Mouse (Mus musculus): ENCODE results near the gene Plekhg1. TPM values are rescaled to one million over a fixed set of nuclear protein-coding genes. Genes with fewer than 3 reads are reported as not detected.

Plekhg1 gene
- polyA plus RNA-seq, 1 experiment from 2014 or later: 16.1 TPM

DNA sequence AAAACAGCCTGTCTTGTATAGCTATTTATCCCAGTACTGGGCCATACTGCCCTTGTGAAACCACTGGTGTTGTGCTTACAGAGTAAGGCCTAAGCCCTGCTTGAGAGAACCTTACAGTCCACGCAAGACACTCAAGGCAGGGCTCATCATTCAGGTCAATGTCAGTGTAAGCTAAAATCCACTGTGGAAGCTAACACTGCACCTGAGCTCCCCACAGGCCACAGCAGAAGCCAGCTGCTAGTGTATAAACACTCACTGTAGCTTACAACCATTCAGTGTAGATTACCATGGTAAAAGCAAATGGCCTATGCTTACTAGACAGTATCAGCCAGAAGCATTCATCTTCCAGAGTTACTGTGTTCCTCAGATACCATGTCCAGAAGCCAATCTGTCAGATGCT, 90.5 kb downstream of the Plekhg1 start:
- no peaks in the 10 kb centered on the region for H3K36me3 ChIP-seq
- no peak for ATAC-seq (ENCODE audit: insufficient number of reproducible peaks, insufficient read depth, low FRiP score, low TSS enrichment, low read depth)
- H3K27ac ChIP-seq: no peak overlapping the region
- peaks cover 44% of the 10 kb centered on the region for H3K4me1 ChIP-seq (replicated peaks)
- WGBS: 97% methylated on average over 1 of the region's 1 CpGs
- H3K4me3 ChIP-seq (replicated peaks): no peak overlapping the region
- H3K27me3 ChIP-seq: peaks cover 10% of the 10 kb centered on the region
- H3K9ac ChIP-seq (replicated peaks): no peak overlapping the region
- H3K9me3 ChIP-seq: no peaks in the 10 kb centered on the region
- no peak overlapping the region for H3K4me2 ChIP-seq

GRCm38 (mm10) chr10:3831597-3832351, 91.6 kb downstream of the Plekhg1 start:
- no peak overlapping the region for H3K4me3 ChIP-seq (replicated peaks)
- H3K36me3 ChIP-seq: no peaks in the 10 kb centered on the region
- H3K9ac ChIP-seq (replicated peaks): no peak overlapping the region
- ATAC-seq (ENCODE audit: insufficient number of reproducible peaks, insufficient read depth, low FRiP score, low TSS enrichment, low read depth): no peak
- no peak overlapping the region for H3K27ac ChIP-seq
- no peaks in the 10 kb centered on the region for H3K9me3 ChIP-seq
- H3K4me2 ChIP-seq: no peak overlapping the region
- H3K27me3 ChIP-seq: peaks cover 10% of the 10 kb centered on the region
- peaks cover 34% of the 10 kb centered on the region for H3K4me1 ChIP-seq (replicated peaks)
- WGBS: 66% methylated on average over 11 of the region's 11 CpGs

DNA sequence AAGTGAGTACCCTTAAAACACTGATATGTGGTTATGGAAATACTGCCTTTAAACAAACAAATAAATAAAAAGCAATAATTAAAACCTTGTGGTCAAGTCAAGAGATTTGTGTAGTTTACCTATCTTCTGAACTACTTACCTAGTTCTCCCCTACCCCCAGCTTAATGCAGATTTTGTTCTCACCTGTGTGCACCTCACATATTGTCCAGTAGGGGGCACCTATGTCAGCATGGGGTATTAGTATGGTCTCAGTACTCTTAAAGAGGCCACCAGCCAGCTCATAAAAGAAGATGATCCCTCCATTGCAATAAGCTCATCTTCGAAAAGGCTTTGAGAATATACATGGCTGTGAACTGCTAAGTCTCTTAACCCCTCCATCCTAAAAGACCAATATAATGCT, 93.9 kb downstream of the Plekhg1 start:
- H3K9me3 ChIP-seq: no peaks in the 10 kb centered on the region
- no peak overlapping the region for H3K4me3 ChIP-seq (replicated peaks)
- no peak overlapping the region for H3K4me2 ChIP-seq
- WGBS: 73% methylated on average over 1 of the region's 1 CpGs
- peaks cover 15% of the 10 kb centered on the region for H3K27me3 ChIP-seq
- H3K36me3 ChIP-seq: no peaks in the 10 kb centered on the region
- no peak for ATAC-seq (ENCODE audit: insufficient number of reproducible peaks, insufficient read depth, low FRiP score, low TSS enrichment, low read depth)
- H3K9ac ChIP-seq (replicated peaks): no peak overlapping the region
- H3K27ac ChIP-seq: no peak overlapping the region
- peaks cover 26% of the 10 kb centered on the region for H3K4me1 ChIP-seq (replicated peaks)

- ATAC-seq (ENCODE audit: insufficient number of reproducible peaks, insufficient read depth, low FRiP score, low TSS enrichment, low read depth): no peak
- Histone ChIP-seq H3K4me2 (no peak overlapping the region), H3K9ac (replicated peaks) (no peak overlapping the region), H3K4me3 (replicated peaks) (no peak overlapping the region), H3K27ac (no peak overlapping the region), H3K4me1 (replicated peaks) (peaks cover 19% of the 10 kb centered on the region), H3K36me3 (no peaks in the 10 kb centered on the region), H3K27me3 (peaks cover 15% of the 10 kb centered on the region), H3K9me3 (no peaks in the 10 kb centered on the region)
- WGBS: 73% methylated on average over 7 of the region's 7 CpGs
These were observed 94.5 kb downstream of the Plekhg1 start for GRCm38 (mm10) chr10:3834678-3835077.

- ATAC-seq (ENCODE audit: insufficient number of reproducible peaks, insufficient read depth, low FRiP score, low TSS enrichment, low read depth): no peak
- no peak overlapping the region for H3K4me3 ChIP-seq (replicated peaks)
- H3K27me3 ChIP-seq: peaks cover 15% of the 10 kb centered on the region
- no peak overlapping the region for H3K9ac ChIP-seq (replicated peaks)
- peaks cover 17% of the 10 kb centered on the region for H3K4me1 ChIP-seq (replicated peaks)
- H3K27ac ChIP-seq: no peak overlapping the region
- no peaks in the 10 kb centered on the region for H3K9me3 ChIP-seq
- H3K36me3 ChIP-seq: no peaks in the 10 kb centered on the region
- WGBS: 23% methylated on average over 10 of the region's 10 CpGs
- H3K4me2 ChIP-seq: no peak overlapping the region
These were observed 95.5 kb downstream of the Plekhg1 start for GRCm38 (mm10) chr10:3835616-3836015.

GRCm38 (mm10) chr10:3839748-3840432, 99.7 kb downstream of the Plekhg1 start:
- Histone ChIP-seq H3K27me3 (0 out of 2 replicates have a peak, but pooled peaks cover 5% of the 10 kb centered on the region), H3K4me3 (replicated peaks) (no peak overlapping the region), H3K4me2 (no peak overlapping the region), H3K9me3 (no peaks in the 10 kb centered on the region), H3K27ac (no peak overlapping the region), H3K9ac (replicated peaks) (no peak overlapping the region), H3K36me3 (no peaks in the 10 kb centered on the region), H3K4me1 (replicated peaks) (peaks cover 3% of the 10 kb centered on the region)
- no peak for ATAC-seq (ENCODE audit: insufficient number of reproducible peaks, insufficient read depth, low FRiP score, low TSS enrichment, low read depth)
- WGBS: 26% methylated on average over 6 of the region's 6 CpGs

DNA sequence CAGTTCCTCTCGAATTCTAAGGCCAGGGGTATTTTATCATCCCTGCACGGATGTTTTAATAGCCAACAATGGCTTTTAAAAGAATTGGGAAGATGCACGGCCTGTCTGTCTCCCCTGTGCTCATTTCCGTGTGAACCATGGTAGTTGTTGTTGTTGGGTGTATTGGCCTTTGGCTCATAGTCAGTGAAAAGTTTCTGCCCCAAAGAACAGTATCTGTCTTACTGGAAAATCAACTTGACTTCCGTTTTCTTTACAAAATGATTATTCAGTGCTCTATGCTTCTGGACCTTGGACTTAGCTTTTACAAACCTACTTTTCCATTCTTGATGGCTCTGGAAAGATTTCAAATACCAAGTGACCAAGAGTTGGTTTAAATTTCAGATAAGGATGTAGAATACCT, 104.3 kb downstream of the Plekhg1 start:
- Histone ChIP-seq H3K9me3 (no peaks in the 10 kb centered on the region), H3K4me1 (replicated peaks) (peaks cover 3% of the 10 kb centered on the region), H3K4me3 (replicated peaks) (no peak overlapping the region), H3K9ac (replicated peaks) (no peak overlapping the region), H3K36me3 (no peaks in the 10 kb centered on the region), H3K27me3 (no peaks in the 10 kb centered on the region), H3K27ac (no peak overlapping the region), H3K4me2 (no peak overlapping the region)
- 75% methylated on average over 5 of the region's 5 CpGs for WGBS
- ATAC-seq (ENCODE audit: insufficient number of reproducible peaks, insufficient read depth, low FRiP score, low TSS enrichment, low read depth): no peak

- ATAC-seq (ENCODE audit: insufficient number of reproducible peaks, insufficient read depth, low FRiP score, low TSS enrichment, low read depth): no peak
- no peaks in the 10 kb centered on the region for H3K27me3 ChIP-seq
These were observed 106.9 kb downstream of the Plekhg1 start for GRCm38 (mm10) chr10:3847021-3847420.

GRCm38 (mm10) chr10:3851461-3851860, 111.3 kb downstream of the Plekhg1 start:
- H3K9ac ChIP-seq (replicated peaks): no peak overlapping the region
- H3K27ac ChIP-seq: no peak overlapping the region; the same call in 1 of the 2 replicates
- 8% methylated on average over 2 of the region's 2 CpGs for WGBS
- no peak for ATAC-seq (ENCODE audit: insufficient number of reproducible peaks, insufficient read depth, low FRiP score, low TSS enrichment, low read depth)
- H3K9me3 ChIP-seq: peaks cover 7% of the 10 kb centered on the region; the same call in 1 of the 2 replicates
- no peaks in the 10 kb centered on the region; the same call in 1 of the 2 replicates for H3K36me3 ChIP-seq
- H3K4me2 ChIP-seq: no peak overlapping the region
- no peaks in the 10 kb centered on the region for H3K27me3 ChIP-seq
- peaks cover 8% of the 10 kb centered on the region; the same call in 1 of the 2 replicates for H3K4me1 ChIP-seq (replicated peaks)
- H3K4me3 ChIP-seq (replicated peaks): no peak overlapping the region

More at GRCm38 (mm10) chr10:3847021-3847420, 106.9 kb downstream of the Plekhg1 start:
- peaks cover 7% of the 10 kb centered on the region; the same call in 1 of the 2 replicates for H3K9me3 ChIP-seq
- WGBS: 65% methylated on average over 2 of the region's 2 CpGs
- H3K4me2 ChIP-seq: no peak overlapping the region
- no peaks in the 10 kb centered on the region; the same call in 1 of the 2 replicates for H3K36me3 ChIP-seq
- no peak overlapping the region for H3K27ac ChIP-seq
- H3K9ac ChIP-seq (replicated peaks): no peak overlapping the region
- peaks cover 8% of the 10 kb centered on the region; the same call in 1 of the 2 replicates for H3K4me1 ChIP-seq (replicated peaks)
- H3K4me3 ChIP-seq (replicated peaks): no peak overlapping the region

- no peak overlapping the region for H3K4me3 ChIP-seq (replicated peaks)
- no peak overlapping the region for H3K27ac ChIP-seq
- H3K4me2 ChIP-seq: no peak overlapping the region
- H3K4me1 ChIP-seq (replicated peaks): peaks cover 8% of the 10 kb centered on the region; the same call in 1 of the 2 replicates
- no peaks in the 10 kb centered on the region for H3K27me3 ChIP-seq
- peaks cover 7% of the 10 kb centered on the region; the same call in 1 of the 2 replicates for H3K9me3 ChIP-seq
- 90% methylated on average over 3 of the region's 3 CpGs for whole genome bisulfite sequencing
- H3K36me3 ChIP-seq: no peaks in the 10 kb centered on the region; the same call in 1 of the 2 replicates
- ATAC-seq (ENCODE audit: insufficient number of reproducible peaks, insufficient read depth, low FRiP score, low TSS enrichment, low read depth): 0 out of 2 replicates have a peak, but pooled peaks have one; percentile 15
- H3K9ac ChIP-seq (replicated peaks): no peak overlapping the region
These were observed 112.6 kb downstream of the Plekhg1 start for GRCm38 (mm10) chr10:3852733-3853132.

DNA sequence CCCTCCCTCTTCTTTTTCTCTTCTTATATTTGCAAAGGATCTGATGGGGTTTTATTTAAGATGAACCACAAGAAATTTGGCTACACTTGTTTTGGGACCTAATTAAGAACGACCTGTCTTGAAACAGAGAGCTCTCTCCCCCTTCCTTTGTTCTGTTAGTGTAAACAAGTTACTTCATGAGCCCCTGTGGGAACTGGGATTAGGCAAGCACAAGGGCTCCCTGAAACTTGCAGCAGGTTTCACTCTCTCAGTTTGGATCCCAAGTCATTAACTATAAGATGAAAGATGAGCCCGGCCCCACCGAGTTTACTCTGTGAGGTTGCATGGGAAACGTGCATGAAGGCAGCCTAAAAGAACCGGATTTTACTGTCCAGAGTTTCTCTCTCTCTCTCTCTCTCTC, 117.7 kb downstream of the Plekhg1 start:
- Histone ChIP-seq H3K36me3 (no peaks in the 10 kb centered on the region), H3K9ac (replicated peaks) (no peak overlapping the region), H3K4me2 (no peak overlapping the region), H3K27me3 (no peaks in the 10 kb centered on the region), H3K4me3 (replicated peaks) (no peak overlapping the region), H3K9me3 (no peaks in the 10 kb centered on the region), H3K27ac (no peak overlapping the region), H3K4me1 (replicated peaks) (peaks cover 20% of the 10 kb centered on the region)
- WGBS: 15% methylated on average over 5 of the region's 5 CpGs
- no peak for ATAC-seq (ENCODE audit: insufficient number of reproducible peaks, insufficient read depth, low FRiP score, low TSS enrichment, low read depth)

Data from limb, embryonic 12.5 days (tissue).